Mouse (Mus musculus) adrenal gland, postnatal 14 days (tissue): ENCODE data around the gene Ubxn11. TPM values are rescaled to one million over a fixed set of nuclear protein-coding genes. Genes with fewer than 3 reads are reported as not detected.

Source experiments
- DNase-seq: peaks from one replicate; pipeline ENCODE4 v3.0.0; 2021; ENCODE audit warnings: mixed read lengths
- total RNA-seq: library from RNA; stranded (reverse); gene quantifications from 2 replicates; pipeline ENCODE4 v1.2.3, GENCODE M21; 2021

Gene Ubxn11
- total RNA-seq, 1 experiment from 2014 or later, result 6.2 TPM

- DNase-seq, result no peak
These were observed 11.7 kb upstream of the Ubxn11 start for GRCm38 (mm10) chr4:134090521-134091224.

GRCm38 (mm10) chr4:134091225-134091529 lies 11.2 kb upstream of the Ubxn11 start:
- no peak for DNase-seq

- DNase-seq, result peak; percentile 84
These were observed 9.7 kb upstream of the Ubxn11 start for GRCm38 (mm10) chr4:134092382-134093288.

- DNase-seq, result no peak
These were observed 8.3 kb upstream of the Ubxn11 start for GRCm38 (mm10) chr4:134094004-134094564.

GRCm38 (mm10) chr4:134094923-134095547 lies 7.3 kb upstream of the Ubxn11 start, which contains the start of gene Cd52:
Gene Cd52 (minus strand): TSS chr4:134095082.
- peak; percentile 48 for DNase-seq

GRCm38 (mm10) chr4:134096120-134096519 lies 6.2 kb upstream of the Ubxn11 start:
- no peak for DNase-seq

- DNase-seq, result no peak
These were observed 5.3 kb upstream of the Ubxn11 start for GRCm38 (mm10) chr4:134097015-134097608.

- DNase-seq, result peak; percentile 61
These were observed 3.7 kb upstream of the Ubxn11 start for GRCm38 (mm10) chr4:134098628-134099027.

- DNase-seq, result no peak
These were observed 2.1 kb upstream of the Ubxn11 start for GRCm38 (mm10) chr4:134100245-134100644.

GRCm38 (mm10) chr4:134102742-134103119 lies 361 bp downstream of the Ubxn11 start:
- no peak for DNase-seq

GRCm38 (mm10) chr4:134106105-134106504 lies 3.7 kb downstream of the Ubxn11 start:
- no peak for DNase-seq

GRCm38 (mm10) chr4:134107730-134108129 lies 5.4 kb downstream of the Ubxn11 start:
- DNase-seq, result no peak

- DNase-seq, result no peak
These were observed 5.8 kb downstream of the Ubxn11 start for GRCm38 (mm10) chr4:134108196-134108595.

GRCm38 (mm10) chr4:134110653-134111052 lies 8.3 kb downstream of the Ubxn11 start:
- no peak for DNase-seq

- no peak for DNase-seq
These were observed 10.0 kb downstream of the Ubxn11 start for GRCm38 (mm10) chr4:134112403-134112802.

GRCm38 (mm10) chr4:134113356-134113994 lies 11.1 kb downstream of the Ubxn11 start:
- no peak for DNase-seq

- no peak for DNase-seq
These were observed 11.7 kb downstream of the Ubxn11 start for GRCm38 (mm10) chr4:134114038-134114437.

GRCm38 (mm10) chr4:134115215-134116144 lies 13.1 kb downstream of the Ubxn11 start:
- no peak for DNase-seq

GRCm38 (mm10) chr4:134116501-134116900 lies 14.1 kb downstream of the Ubxn11 start:
- DNase-seq, result no peak

- no peak for DNase-seq
These were observed 14.6 kb downstream of the Ubxn11 start for GRCm38 (mm10) chr4:134117012-134117411.
